ENCODE assay signal across 18 mouse cellular contexts in genomic region chr4:145304109-145304508, GRCm38 (mm10). TPM values are rescaled to one million over a fixed set of nuclear protein-coding genes. Genes with fewer than 3 reads are reported as not detected.
DNase-seq lines count a peak whose midpoint lies in the region; ATAC-seq and TF ChIP-seq lines count a peak whose summit lies in the region.
"Had no signal": no experiment of that assay in that cellular context is flagged by ENCODE, and none has a peak within 500 bp of the region (broad histone marks: within the 10 kb centered on the region; RNA-seq: fewer than 3 reads in every experiment).

No protein-coding gene starts in this region.

- H3K9me3 ChIP-seq in hindbrain, embryonic 13.5 days = no peaks in the 10 kb centered on the region
- H3K9me3 ChIP-seq in hindbrain, embryonic 10.5 days = no peaks in the 10 kb centered on the region
- H3K9me3 ChIP-seq in forebrain, postnatal 0 days (ENCODE audit: low read length) = 0 out of 2 replicates have a peak, but pooled peaks cover 3% of the 10 kb centered on the region
- H3K9me3 ChIP-seq: limb, embryonic 13.5 days had no signal

- no peak for DNase-seq in hindbrain, embryonic 10.5 days (ENCODE audit: low spot score)
- DNase-seq in brain, embryonic 14.5 days (ENCODE audit: low read depth) = peak; percentile 78
- peak; percentile 27 for DNase-seq in forebrain, postnatal 0 days
- DNase-seq in layer of hippocampus, adult 9-10 months (ENCODE audit: low spot score) = peak; percentile 21
- DNase-seq: adrenal gland, postnatal 25 days; cerebellum, adult 9-10 months; embryo, embryonic 11 days; gastrocnemius, postnatal 14 days; heart, postnatal 10 days; kidney, adult 9 months; kidney, postnatal 4 days; right cerebral cortex, adult 18-20 months had no signal

- H3K36me3 ChIP-seq in hindbrain, embryonic 13.5 days = no peaks in the 10 kb centered on the region
- no peaks in the 10 kb centered on the region for H3K36me3 ChIP-seq in hindbrain, embryonic 10.5 days
- no peaks in the 10 kb centered on the region for H3K36me3 ChIP-seq in forebrain, postnatal 0 days (ENCODE audit: insufficient read depth)
- H3K36me3 ChIP-seq: limb, embryonic 13.5 days had no signal

- 61% methylated on average over 4 of the region's 4 CpGs for WGBS in hindbrain, embryonic 13.5 days
- 76% methylated on average over 4 of the region's 4 CpGs for WGBS in hindbrain, embryonic 10.5 days
- 33% methylated on average over 4 of the region's 4 CpGs for WGBS in forebrain, postnatal 0 days

- TF ChIP-seq CTCF in brain, embryonic 14.5 days (IDR thresholded peaks at IDR 0.05; ENCODE audit: borderline replicate concordance, extremely low read depth, insufficient read depth, insufficient read length) = no peak
- no peak for TF ChIP-seq CTCF in forebrain, postnatal 0 days (IDR thresholded peaks at IDR 0.05; ENCODE audit: low read depth)

- peak; percentile 40 for ATAC-seq in hindbrain, embryonic 13.5 days (ENCODE audit: low FRiP score)
- ATAC-seq in forebrain, postnatal 0 days = peak; percentile 47; the same call in 1 of the 2 replicates
- no peak for ATAC-seq in megakaryocyte-erythroid progenitor cell, adult 5-6 weeks (replicated peaks; ENCODE audit: low FRiP score, low TSS enrichment, poor library complexity, severe bottlenecking)
- ATAC-seq in erythroblast, adult 5-6 weeks (replicated peaks; ENCODE audit: low FRiP score, poor library complexity, severe bottlenecking) = no peak
- ATAC-seq: inflammation-experienced regulatory T-cells, adult 6 months had no signal

- H3K9ac ChIP-seq in hindbrain, embryonic 13.5 days = no peak overlapping the region
- no peak overlapping the region for H3K9ac ChIP-seq in forebrain, postnatal 0 days
- H3K9ac ChIP-seq: limb, embryonic 13.5 days; liver, embryonic 14.5 days had no signal

- no peak for TF ChIP-seq POLR2A in brain, embryonic 14.5 days (IDR thresholded peaks at IDR 0.05; ENCODE audit: borderline replicate concordance, extremely low read depth, insufficient read depth, insufficient read length, poor library complexity, severe bottlenecking)

- H3K4me1 ChIP-seq in hindbrain, embryonic 13.5 days (replicated peaks) = no peaks in the 10 kb centered on the region
- H3K4me1 ChIP-seq in hindbrain, embryonic 10.5 days (replicated peaks) = 0 out of 2 replicates have a peak, but pooled peaks cover 10% of the 10 kb centered on the region
- no peaks in the 10 kb centered on the region for H3K4me1 ChIP-seq in forebrain, postnatal 0 days (ENCODE audit: insufficient read depth)

- H3K27me3 ChIP-seq in hindbrain, embryonic 13.5 days = no peaks in the 10 kb centered on the region
- H3K27me3 ChIP-seq in hindbrain, embryonic 10.5 days (ENCODE audit: insufficient read depth, poor library complexity, severe bottlenecking) = no peaks in the 10 kb centered on the region
- no peaks in the 10 kb centered on the region for H3K27me3 ChIP-seq in forebrain, postnatal 0 days (ENCODE audit: insufficient read depth, low read length)
- H3K27me3 ChIP-seq: limb, embryonic 13.5 days had no signal

- H3K4me2 ChIP-seq in hindbrain, embryonic 13.5 days = no peak overlapping the region
- no peak overlapping the region for H3K4me2 ChIP-seq in forebrain, postnatal 0 days (ENCODE audit: low read depth)
- H3K4me2 ChIP-seq: limb, embryonic 13.5 days had no signal

- no peak overlapping the region for H3K27ac ChIP-seq in hindbrain, embryonic 13.5 days
- H3K27ac ChIP-seq in hindbrain, embryonic 10.5 days = no peak overlapping the region
- H3K27ac ChIP-seq in forebrain, postnatal 0 days (ENCODE audit: low read depth, low read length) = no peak overlapping the region
- H3K27ac ChIP-seq: limb, embryonic 13.5 days; liver, embryonic 14.5 days had no signal

- no peak overlapping the region for H3K4me3 ChIP-seq in hindbrain, embryonic 13.5 days
- no peak overlapping the region for H3K4me3 ChIP-seq in hindbrain, embryonic 10.5 days
- H3K4me3 ChIP-seq in forebrain, postnatal 0 days (ENCODE audit: low read depth, low read length) = no peak overlapping the region
- H3K4me3 ChIP-seq: limb, embryonic 13.5 days had no signal

RNA-seq across cellular contexts. Expression of gene Tnfrsf8, which starts 10.9 kb away (rescaled TPM):
- polyA plus RNA-seq in hindbrain, embryonic 13.5 days (2015; fragmentation: Nextera tagmentation; extraction: Ambion mirVana) = 0.12 TPM in 2 replicates
- 0.08 and 0.09 TPM in 2 replicates for polyA plus RNA-seq in hindbrain, embryonic 10.5 days (2016; fragmentation: Nextera tagmentation; extraction: Ambion mirVana)
- 0.30 and 0.40 TPM in 2 replicates for polyA plus RNA-seq in brain, embryonic 14.5 days (2012; rRNA removed)
- total RNA-seq in forebrain, postnatal 0 days (2014; rRNA removed) = 1.1 and 3.3 TPM in 2 replicates
- polyA plus RNA-seq in forebrain, postnatal 0 days (2015; fragmentation: Nextera tagmentation; extraction: Ambion mirVana) = 0.80 and 1.5 TPM in 2 replicates
- 0.31 TPM in 1 of 2 replicates, not detected in the other for total RNA-seq in megakaryocyte-erythroid progenitor cell, adult 5-6 weeks (2014; fragmentation: Nextera tagmentation)
- not detected in 2 replicates for total RNA-seq in megakaryocyte-erythroid progenitor cell, adult 5-6 weeks (2017)
- total RNA-seq in erythroblast, adult 5-6 weeks (2015; ENCODE audit: low replicate concordance) = 0.21 TPM in 1 of 2 replicates, not detected in the other
- total RNA-seq in erythroblast, adult 5-6 weeks (2017; ENCODE audit: low replicate concordance) = 0.26 TPM in 1 of 2 replicates, not detected in the other

RNA-seq across cellular contexts. Expression of gene Tnfrsf1b, which starts 57.4 kb away (rescaled TPM):
- 3.2 and 4.1 TPM in 2 replicates for polyA plus RNA-seq in hindbrain, embryonic 13.5 days (2015; fragmentation: Nextera tagmentation; extraction: Ambion mirVana)
- polyA plus RNA-seq in hindbrain, embryonic 10.5 days (2016; fragmentation: Nextera tagmentation; extraction: Ambion mirVana) = 2.8 and 3.1 TPM in 2 replicates
- 2.2 and 3.4 TPM in 2 replicates for polyA plus RNA-seq in brain, embryonic 14.5 days (2012; rRNA removed)
- 3.7 and 10.7 TPM in 2 replicates for total RNA-seq in forebrain, postnatal 0 days (2014; rRNA removed)
- polyA plus RNA-seq in forebrain, postnatal 0 days (2015; fragmentation: Nextera tagmentation; extraction: Ambion mirVana) = 1.5 and 2.4 TPM in 2 replicates
- 2.3 and 4.9 TPM in 2 replicates for total RNA-seq in megakaryocyte-erythroid progenitor cell, adult 5-6 weeks (2014; fragmentation: Nextera tagmentation)
- 1.9 and 3.7 TPM in 2 replicates for total RNA-seq in megakaryocyte-erythroid progenitor cell, adult 5-6 weeks (2017)
- 10.6 and 19.9 TPM in 2 replicates for total RNA-seq in erythroblast, adult 5-6 weeks (2015; ENCODE audit: low replicate concordance)
- 10.0 and 12.1 TPM in 2 replicates for total RNA-seq in erythroblast, adult 5-6 weeks (2017; ENCODE audit: low replicate concordance)

Comparison
In these comparisons a context has a peak if more than half of its experiments do, and no peak if none do; other contexts are left out.
1. ATAC-seq: peak in hindbrain, embryonic 13.5 days (single experiment) and forebrain, postnatal 0 days (single experiment); none in megakaryocyte-erythroid progenitor cell, adult 5-6 weeks (single experiment) and erythroblast, adult 5-6 weeks (single experiment).